Mouse (Mus musculus): ENCODE data around the gene Slc28a1.

Gene Slc28a1

DNA sequence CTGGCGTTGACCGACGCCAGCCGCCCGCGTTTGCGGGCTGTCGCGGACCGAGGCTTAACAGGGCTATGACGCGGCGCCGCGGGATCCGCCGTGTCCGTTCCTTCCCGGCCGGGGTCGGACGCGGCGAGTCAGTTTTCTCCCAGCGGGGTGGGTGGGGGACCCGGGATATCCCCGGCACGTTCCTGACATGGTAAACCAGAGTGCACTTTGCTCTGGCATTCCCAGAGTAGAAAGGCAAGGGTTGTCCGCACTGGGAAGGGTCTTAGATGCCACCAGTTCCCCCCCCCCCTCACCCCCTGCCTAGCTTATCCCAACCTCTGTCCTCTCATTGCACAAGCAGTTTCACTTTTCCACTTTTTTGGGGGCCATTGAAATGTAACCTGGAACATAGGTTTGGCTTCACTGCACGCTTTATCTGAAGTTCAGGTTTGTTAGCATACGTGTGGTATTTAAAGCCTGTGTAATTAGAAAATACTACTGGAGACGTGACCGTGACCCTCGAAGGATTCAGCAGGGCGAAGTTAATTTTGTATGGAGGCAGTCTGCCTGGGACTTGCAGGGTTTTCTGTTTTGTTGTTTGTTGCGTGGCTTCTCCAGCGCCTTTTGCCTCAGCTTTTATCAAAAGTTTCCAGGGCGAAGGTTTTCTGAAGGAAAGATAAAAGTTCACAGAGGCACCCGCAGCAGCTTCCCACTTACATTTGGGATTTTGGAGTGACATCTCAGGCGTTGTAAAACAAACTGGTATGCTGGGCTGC lies 99.7 kb downstream of the Slc28a1 start:
- DNase-seq, result no peak

DNA sequence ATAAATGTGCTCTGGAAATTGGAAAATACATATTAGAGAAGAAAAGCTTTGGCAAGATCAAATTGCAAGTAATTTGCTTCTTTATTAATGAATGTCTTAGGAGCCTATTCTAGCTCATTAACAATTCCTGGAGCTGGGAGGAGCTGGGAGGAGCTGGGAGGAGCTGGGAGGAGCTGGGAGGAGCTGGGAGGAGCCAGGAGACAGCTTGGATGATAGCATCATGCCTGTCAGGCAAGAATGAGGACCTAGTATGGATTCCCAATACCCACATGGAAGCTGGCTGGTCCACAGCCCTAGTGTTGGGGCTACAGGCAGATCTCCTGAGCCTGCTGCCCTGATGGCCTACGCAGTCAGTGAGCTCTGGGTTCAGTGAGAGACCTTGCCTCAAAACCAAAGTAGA lies 101.4 kb downstream of the Slc28a1 start:
- no peak for DNase-seq

DNA sequence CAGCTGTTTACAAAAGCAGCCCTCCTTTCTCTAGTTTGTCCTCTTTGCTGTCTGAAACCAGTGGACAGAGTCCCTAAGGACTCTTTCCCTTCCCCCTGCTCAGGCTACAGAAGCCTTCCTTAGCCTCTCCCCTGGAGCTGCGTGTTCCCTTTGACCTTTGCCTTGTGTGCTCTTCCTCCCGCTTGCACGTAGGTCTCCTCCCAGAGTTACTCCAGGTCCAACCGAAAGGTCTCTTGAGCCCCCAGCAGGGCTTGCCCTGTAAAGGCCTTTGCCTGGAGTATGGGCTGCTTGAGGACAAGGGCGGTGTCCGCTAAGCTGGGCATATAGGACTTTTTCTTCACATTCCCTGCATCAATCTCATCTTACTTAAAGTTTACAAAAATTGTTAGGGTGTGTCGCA lies 104.7 kb downstream of the Slc28a1 start:
- DNase-seq, result no peak
